Mouse (Mus musculus) gastrocnemius, postnatal 4 days (tissue): Measurements from ENCODE around the gene Naa40. TPM values are rescaled to one million over a fixed set of nuclear protein-coding genes. Genes with fewer than 3 reads are reported as not detected.

Source experiments
- DNase-seq, 2 experiments: peaks; one replicate each; pipeline ENCODE4 v3.0.0; 2021 to 2022; ENCODE audit warnings: low spot score in 2 of 2, mixed read lengths in 2 of 2
- total RNA-seq, 2 experiments: library from RNA; stranded (reverse); gene quantifications; 2 replicates each; pipeline ENCODE4 v1.2.3; 2021

Naa40 gene
- total RNA-seq, 2 experiments from 2014 or later: 20.1 to 22.4 TPM

DNA sequence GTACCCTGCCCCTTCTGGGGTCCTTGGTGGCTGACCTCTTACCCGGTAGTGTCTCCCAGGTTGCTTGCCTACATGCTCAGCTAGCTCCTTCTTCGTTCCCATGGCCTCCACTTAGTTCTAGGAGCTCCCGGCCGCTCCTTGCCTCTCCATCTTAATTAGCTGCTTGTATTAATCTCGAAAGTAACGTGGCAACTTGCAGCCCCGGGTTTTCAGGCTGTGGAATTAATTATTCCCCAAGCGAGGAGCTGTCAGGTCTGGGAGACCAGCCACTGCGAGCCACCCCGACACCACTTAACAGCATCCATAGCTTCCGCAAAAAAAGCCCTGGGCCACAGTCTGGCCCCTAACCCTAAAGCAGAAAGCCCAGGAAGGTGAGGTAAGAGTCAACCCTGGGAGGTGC, 57.6 kb downstream of the Naa40 start:
- no peak for DNase-seq

DNA sequence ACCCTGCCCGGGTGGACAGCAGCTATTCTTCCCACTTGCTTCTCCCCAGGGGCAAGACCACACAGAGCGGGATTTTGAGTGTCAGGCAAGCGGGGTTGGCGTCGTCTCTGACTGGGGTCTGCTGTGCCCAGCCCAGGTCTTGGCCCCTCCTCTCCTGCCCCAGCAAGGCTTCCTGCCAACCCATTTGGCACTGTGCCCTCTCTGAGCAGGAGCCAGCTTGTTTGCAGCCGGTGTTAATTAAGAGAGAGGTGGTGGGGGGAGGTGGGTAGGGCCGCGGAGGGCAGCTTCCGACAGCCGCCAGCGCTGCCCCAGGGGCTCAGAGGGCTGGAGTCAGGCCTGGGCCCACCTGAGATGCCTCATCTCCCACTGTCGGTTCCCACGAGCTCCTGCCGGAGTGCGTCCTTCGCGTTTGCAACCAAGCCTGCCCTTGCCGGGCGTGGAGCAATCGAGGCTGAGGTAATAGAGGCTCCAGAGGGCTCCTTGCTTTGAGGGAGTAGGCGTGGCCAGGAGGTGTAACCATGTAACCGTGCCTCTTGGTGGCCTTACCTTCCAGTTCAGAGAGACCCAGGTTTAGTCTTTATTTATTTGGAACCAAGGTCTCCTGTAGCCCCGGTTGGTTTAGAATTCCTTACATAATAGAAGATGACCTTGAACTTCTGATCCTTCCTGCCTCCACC, 58.6 kb downstream of the Naa40 start:
- peak in 1 of 2 experiments; percentile 39 for DNase-seq

GRCm38 (mm10) chr19:7181496-7181895, 59.5 kb downstream of the Naa40 start:
- no peak for DNase-seq

DNA sequence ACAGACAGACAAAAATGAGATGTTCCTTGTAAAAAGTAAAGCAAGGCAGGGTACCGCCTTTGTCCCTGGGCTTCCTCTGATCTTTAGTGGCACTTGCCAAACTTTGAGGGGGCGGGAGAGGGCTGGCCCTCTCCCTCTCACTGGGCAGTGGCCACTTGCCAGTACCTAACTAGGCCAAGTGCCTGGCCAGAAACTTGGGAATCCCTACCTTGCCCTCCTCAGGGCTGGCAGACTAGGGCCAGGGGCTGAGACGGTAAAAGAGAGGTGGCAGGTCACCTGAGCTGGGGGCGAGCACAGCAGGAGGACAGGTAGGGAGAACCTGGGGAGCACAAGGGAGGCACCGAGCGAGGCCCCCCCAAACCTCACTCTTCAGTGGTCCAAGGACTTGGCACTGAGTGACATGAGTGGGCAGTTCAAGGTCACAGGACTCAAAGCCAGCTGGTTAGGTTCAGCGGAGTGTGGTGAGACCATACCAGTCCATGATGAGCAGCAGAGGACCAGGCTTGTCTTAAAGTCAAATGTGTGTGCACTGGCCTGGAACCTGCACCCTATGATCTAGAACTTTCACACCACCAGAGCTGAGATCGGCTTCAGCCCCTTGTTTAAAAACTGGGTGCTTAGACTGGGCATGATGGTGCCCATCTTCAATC, 60.1 kb downstream of the Naa40 start:
- no peak for DNase-seq

DNA sequence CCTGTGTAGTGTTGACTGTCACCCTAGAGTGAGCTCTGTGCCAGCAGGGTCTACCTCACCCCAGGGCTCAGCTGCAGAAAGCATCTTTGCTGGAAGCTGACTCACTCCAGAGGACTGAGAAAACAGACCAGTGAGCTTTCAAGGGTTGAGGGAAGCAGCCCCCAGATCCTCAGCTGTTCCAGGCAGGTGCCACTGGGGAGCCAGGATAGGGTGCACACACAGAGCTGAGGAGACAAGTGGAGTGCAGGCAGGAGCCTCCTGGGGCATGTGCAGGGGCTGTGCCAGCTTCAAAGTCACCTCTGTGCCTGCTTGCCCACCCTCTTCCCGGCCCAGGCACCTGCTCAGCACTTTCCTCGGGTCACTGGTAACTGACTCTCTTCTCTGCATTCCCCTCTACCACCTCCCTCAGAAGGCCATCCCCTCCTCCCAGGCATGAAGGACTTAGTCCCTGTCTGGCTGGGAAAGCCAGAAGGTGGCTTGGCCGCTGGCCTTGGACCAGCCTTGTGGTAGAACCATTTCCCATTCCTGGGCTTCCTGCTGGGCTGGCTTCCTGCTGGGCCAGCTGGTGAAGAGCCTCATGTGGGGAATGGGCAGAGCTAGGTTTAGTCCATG, 62.0 kb downstream of the Naa40 start:
- no peak for DNase-seq

- no peak for DNase-seq
These were observed 63.0 kb downstream of the Naa40 start for GRCm38 (mm10) chr19:7177804-7178511.

GRCm38 (mm10) chr19:7176041-7176696, 64.8 kb downstream of the Naa40 start:
- no peak for DNase-seq

Other genes with a start within 250 kb of the Naa40 start
- gene Dnajc4, start 248.6 kb downstream of the Naa40 start, total RNA-seq: 10 to 100 TPM; 32.3 to 34.2 TPM
- 10 to 100 TPM; 17.1 to 23.6 TPM for gene Nudt22, start 245.1 kb downstream of the Naa40 start, total RNA-seq
- 10 to 100 TPM; 18.4 to 19.5 TPM for gene Trpt1, start 245.1 kb downstream of the Naa40 start, total RNA-seq
- 1 to 10 TPM; 5.3 to 5.4 TPM for gene Fermt3, start 221.7 kb downstream of the Naa40 start, total RNA-seq
- 100 to 1,000 TPM; 122 to 129 TPM for gene Stip1, start 201.2 kb downstream of the Naa40 start, total RNA-seq
- gene Macrod1, start 184.4 kb downstream of the Naa40 start, total RNA-seq: 100 to 1,000 TPM; 233 to 237 TPM
- gene Flrt1, start 135.5 kb downstream of the Naa40 start, total RNA-seq: 1 to 10 TPM in 1 of 2 experiments, under 1 TPM in 1; 0.91 to 1.4 TPM
- gene Otub1, start 34.9 kb downstream of the Naa40 start, total RNA-seq: 10 to 100 TPM; 73.9 to 79.3 TPM
- 100 to 1,000 TPM; 437 to 448 TPM for gene Cox8a, start 23.6 kb downstream of the Naa40 start, total RNA-seq
- 10 to 100 TPM; 11.0 to 13.1 TPM for gene Rcor2, start 26.1 kb upstream of the Naa40 start, total RNA-seq
- 10 to 100 TPM; 45.1 to 46.3 TPM for gene Mark2, start 100.7 kb upstream of the Naa40 start, total RNA-seq
- gene Spindoc, start 141.8 kb upstream of the Naa40 start, total RNA-seq: 10 to 100 TPM; 18.2 to 20.1 TPM
- 10 to 100 TPM; 34.4 to 34.7 TPM for gene 2700081O15Rik, start 176.4 kb upstream of the Naa40 start, total RNA-seq
- 10 to 100 TPM; 75.2 to 76.0 TPM for gene Rtn3, start 242.1 kb upstream of the Naa40 start, total RNA-seq